Mouse (Mus musculus) yolk sac, embryonic 10.5 days (tissue): ENCODE results near the gene Rac3.
"Not testable (repeated sequence)": the region's sequence is repeated elsewhere in the genome, so short reads cannot be mapped to it uniquely, and the experiment has no call there.

Experiments
- DNase-seq: peaks from one replicate; pipeline ENCODE4 v3.0.0-alpha.2; 2017; ENCODE audit warnings: low spot score

The Rac3 gene

DNA sequence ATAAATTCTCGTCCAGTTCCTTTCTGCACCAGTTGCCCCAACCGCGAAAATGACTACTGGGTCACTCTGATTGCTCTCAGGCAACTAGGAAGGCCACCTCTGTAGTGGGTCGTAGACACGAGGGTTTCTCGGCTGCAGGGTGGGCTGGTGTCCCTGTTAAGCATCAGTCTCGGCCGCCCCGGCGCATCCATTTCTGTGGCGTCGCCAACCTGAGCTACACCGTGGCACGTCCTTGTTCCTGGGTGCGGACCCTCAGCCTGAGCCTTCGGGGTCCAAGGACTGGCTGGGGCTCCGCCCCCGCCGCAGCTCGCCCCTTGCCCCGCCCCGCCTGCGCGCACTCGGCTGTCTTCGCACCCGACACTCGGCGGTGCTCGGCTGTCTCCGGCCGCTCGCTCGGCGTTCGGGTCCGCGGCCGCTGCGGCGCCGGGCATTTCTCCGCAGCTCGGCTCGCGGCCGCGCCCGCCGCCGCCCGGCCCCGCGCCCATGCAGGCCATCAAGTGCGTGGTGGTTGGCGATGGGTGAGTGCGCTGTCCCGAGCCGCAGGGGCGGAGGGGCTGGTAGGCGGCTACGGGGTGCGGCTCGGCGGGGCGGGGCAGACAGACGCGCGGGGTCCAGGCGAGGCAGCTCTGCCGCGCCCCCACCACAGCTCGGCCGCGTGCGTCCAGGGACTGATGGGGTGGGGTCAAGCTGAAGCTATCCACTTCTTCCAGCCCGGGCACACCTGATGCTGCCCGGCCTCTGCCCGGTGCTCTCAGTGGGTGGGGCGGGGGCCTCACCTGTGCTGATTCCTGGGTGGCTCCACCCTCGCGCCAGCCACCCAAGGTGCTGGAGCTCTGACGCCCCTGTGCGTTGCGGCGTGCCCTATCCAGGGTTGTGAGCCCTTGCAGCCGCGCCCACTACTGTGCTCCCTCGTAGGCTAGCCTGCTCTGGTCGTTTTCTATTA lies at the start of gene Rac3:
Rac3 (plus strand) TSS at position 347 of the 943 bp plus-strand sequence.
- DNase-seq: peak; percentile 76

DNA sequence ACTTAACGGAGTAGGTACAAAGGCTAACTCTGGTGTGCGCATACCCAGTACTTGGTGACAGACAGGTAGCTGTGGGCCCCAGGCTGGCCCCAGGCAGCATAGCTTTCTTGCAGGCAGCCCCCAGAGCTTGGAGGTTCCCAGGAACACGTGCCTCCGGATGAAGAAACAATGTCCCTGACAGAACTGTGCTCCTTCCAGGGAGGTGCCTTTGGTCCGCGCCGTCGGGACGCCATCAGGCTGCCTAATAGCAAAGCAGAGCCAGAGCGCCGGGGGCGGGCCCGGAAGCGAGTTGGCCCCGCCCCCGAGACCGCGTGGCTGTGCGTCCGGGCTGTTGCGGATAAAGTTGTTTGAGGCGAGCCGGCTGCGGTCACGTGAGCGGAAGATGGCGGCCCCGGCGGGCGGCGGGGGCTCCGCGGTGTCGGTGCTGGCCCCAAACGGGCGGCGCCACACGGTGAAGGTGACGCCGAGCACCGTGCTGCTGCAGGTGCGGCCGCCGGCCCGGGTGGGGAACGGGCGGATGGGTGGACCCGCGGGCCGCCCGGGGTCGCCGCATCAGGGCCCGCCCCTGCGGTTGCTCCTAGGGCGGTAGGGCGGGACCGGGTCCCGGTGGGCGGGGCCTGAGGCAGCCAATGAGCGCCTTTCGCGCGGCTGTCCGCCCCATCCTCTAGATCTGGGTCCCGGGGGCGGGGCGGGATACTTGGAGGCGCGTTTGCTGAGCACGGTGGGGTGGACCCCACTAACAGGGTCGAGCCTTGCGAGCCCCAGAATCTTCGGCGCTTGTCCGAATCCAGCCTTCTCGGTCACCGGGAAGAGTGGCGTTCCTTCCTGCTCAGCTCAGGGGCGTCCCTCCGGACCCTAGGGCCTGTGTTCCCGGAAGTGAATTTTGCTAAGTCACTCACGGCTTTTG lies 48.3 kb upstream of the Rac3 start, which contains the start of gene Aspscr1:
Aspscr1 (plus strand) TSS at position 287 of the 907 bp plus-strand sequence.
- DNase-seq: peak; percentile 96

- DNase-seq: no peak
These were observed 47.6 kb upstream of the Rac3 start for GRCm38 (mm10) chr11:120673594-120674122.

DNA sequence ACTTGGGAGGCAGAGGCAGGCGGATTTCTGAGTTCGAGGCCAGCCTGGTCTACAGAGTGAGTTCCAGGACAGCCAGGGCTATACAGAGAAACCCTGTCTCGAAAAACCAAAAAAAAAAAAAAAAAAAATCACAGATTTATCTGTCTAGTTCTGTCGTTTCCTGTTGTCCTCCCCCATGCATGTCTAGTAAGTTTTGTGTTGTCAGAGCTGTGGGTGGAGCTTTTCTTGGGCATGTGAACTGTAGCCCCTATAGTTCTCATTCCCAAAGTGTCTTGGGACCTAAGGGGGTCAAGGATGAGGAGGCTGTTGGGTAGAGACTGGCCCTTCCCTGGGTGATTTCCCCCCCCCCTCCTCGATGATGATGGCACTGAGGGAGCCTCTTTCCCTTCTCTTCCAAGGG lies 45.4 kb upstream of the Rac3 start:
- not testable (repeated sequence) for DNase-seq

- DNase-seq: no peak
These were observed 44.3 kb upstream of the Rac3 start for GRCm38 (mm10) chr11:120676951-120677350.

GRCm38 (mm10) chr11:120679909-120680308 lies 41.4 kb upstream of the Rac3 start:
- no peak for DNase-seq

DNA sequence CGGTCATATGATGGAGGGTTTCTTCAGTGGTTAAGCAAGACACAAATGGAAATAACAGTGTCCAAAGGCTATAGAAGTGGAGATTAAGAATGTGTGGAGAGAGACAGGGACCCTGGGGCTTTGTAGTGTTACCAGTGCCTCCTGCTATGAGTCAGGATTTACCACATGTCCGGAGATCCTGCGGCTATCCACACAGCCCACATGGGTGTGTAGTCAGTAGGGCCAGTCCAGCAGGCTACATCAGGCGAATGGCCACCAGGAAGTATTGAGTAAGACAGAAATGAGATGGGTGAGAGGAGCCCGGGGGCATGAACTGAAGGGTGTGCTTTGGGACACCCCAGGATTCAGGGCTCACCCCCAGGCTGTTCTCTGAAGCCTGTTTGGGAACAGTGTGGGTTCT lies 38.6 kb upstream of the Rac3 start:
- DNase-seq: no peak

DNA sequence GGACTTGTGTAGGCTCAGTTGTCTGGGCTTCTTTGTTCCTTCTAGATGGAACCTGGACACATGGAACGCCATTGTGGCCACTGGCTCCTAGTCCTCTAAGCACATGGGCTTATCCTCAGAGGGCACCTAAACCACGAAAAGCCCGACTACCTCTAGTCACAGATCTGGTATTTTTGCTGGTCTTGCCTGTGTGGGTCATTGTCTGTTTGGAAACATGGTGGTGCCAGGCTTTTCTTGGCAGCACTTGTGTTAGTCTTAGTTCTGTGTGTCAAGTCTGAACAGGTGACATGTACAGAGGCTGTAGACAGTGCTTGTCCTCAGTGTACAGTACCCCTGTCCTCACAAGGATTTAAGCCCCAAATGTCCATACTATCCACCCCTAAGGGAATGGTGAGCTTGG lies 37.7 kb upstream of the Rac3 start:
- DNase-seq: no peak

DNA sequence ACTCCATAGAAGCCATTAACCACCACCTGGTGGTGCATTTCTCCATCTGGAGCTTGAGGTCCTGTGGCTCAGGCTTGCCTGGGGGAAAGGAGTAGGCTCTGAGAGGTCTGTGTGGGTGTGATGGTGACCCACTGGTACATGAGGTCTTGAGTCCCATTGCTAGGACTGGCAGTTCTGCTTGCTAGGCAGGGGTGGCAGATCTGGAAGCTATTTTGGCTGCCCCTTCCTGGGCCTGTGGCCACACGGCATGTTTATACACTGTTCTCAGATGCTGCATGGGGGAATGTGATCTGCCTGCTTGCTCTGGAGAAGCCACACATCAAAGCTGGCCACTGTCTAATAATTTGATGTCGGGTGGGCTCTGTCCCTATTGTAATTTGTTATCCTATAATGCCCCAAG lies 37.2 kb upstream of the Rac3 start:
- no peak for DNase-seq

GRCm38 (mm10) chr11:120684660-120685059 lies 36.6 kb upstream of the Rac3 start:
- DNase-seq: no peak

DNA sequence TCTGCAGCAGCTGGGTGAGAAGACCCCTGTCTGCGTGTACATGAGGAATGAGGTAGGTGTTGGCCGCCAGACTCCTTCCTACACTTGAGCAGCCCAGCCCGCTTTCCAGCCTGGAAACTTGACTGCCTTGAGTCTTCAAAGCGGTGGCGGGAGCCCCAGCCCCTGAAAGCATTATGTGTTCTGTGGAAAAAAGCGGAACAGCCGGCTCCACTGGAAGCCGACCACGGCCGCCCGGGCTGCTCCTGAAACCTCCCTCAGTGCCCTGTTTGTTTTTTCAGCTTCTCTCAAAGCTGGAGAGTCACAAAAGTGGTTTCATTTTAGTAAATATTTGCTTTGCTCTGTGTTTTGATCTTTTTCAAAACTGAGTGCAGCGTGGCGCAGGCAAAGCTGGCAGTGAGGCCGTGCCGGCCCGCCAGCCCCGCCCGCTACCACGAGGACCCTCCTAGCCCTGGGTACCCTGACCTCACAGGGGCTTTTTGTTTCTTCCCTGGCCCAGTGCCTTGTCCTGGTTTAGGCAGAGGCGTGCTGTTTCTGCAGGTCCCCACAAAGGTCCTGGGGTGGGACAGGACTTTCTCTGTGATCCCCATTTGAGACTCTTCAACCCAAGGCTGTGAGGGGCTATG lies 34.5 kb upstream of the Rac3 start:
- no peak for DNase-seq

GRCm38 (mm10) chr11:120689365-120689764 lies 31.9 kb upstream of the Rac3 start:
- no peak for DNase-seq

- no peak for DNase-seq
These were observed 28.7 kb upstream of the Rac3 start for GRCm38 (mm10) chr11:120692471-120693011.

- no peak for DNase-seq
These were observed 27.8 kb upstream of the Rac3 start for GRCm38 (mm10) chr11:120693461-120693860.

DNA sequence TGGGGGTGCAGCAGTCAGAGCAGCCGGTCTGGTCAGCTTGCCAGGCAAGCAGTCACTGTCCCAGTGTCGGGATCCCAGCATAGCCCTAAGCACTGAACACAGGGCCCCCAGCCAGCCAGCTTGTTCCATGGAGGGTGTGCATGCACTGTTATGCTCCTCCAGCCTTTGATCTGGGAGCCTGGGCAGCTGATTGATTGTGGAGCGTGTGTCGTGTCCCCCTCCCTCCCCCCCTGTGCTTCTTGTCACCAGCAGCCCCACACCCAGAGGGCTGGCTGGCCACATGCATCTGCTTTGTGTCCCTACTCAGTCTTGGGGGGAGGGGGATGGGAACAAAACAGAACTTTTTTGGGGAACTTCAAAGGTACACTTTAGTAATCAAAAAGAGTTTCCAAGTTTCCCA lies 26.1 kb upstream of the Rac3 start:
- DNase-seq: no peak

DNA sequence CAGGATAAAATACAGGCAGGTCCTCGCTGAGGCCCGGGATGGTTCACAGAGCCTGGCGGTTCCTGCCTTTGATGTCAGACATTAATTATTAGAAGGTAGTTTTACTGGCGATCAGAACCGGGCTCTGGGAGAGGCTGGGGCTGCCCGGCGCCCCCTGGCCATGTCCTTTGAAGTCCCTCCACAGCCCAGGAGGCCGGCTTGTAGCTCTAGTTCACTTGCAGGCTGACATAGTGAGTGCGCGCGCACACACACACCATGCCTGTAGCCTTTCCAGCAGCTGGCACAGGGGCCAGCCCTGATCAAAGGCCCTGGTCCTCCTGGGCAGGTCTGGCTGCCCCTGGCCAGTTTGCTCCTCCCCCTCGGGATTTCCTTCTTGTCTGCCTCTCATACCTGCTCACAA lies 25.6 kb upstream of the Rac3 start:
- DNase-seq: no peak

- no peak for DNase-seq
These were observed 24.7 kb upstream of the Rac3 start for GRCm38 (mm10) chr11:120696568-120696967.

DNA sequence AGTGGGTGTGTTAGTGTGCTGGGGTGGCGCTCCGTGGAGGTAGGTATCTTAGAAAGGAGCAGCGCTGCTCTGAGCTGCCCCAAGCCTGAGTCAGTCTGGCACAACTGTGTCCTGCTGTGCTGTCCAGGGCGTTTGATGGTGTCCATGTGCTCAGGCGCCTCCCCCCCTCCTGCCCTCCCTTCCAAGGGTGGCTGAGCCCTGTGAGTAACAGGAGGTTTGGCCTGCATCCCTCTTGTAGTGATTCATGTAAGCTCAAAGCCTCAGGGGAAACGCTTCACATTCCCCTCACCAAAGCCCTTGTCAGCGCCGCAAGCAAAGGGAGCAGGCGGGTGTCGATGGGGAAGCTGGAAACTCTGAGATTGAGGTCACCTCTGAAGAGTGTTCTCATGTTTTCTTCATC lies 23.5 kb upstream of the Rac3 start:
- DNase-seq: no peak

GRCm38 (mm10) chr11:120703696-120704454 lies 17.4 kb upstream of the Rac3 start:
- no peak for DNase-seq

- DNase-seq: no peak
These were observed 16.6 kb upstream of the Rac3 start for GRCm38 (mm10) chr11:120704486-120705325.
